Mouse (Mus musculus): Measurements from ENCODE around the gene Upf3a. TPM values are rescaled to one million over a fixed set of nuclear protein-coding genes. Genes with fewer than 3 reads are reported as not detected.
A peak's percentile ranks its signal among the peaks of the same experiment; 100 is the strongest.
"Not testable (repeated sequence)": the region's sequence is repeated elsewhere in the genome, so short reads cannot be mapped to it uniquely, and the experiment has no call there.

The Upf3a gene
- 33.7 and 35.2 TPM in 2 replicates for polyA plus RNA-seq (2014; fragmentation: Nextera tagmentation; extraction: Ambion mirVana)

DNA sequence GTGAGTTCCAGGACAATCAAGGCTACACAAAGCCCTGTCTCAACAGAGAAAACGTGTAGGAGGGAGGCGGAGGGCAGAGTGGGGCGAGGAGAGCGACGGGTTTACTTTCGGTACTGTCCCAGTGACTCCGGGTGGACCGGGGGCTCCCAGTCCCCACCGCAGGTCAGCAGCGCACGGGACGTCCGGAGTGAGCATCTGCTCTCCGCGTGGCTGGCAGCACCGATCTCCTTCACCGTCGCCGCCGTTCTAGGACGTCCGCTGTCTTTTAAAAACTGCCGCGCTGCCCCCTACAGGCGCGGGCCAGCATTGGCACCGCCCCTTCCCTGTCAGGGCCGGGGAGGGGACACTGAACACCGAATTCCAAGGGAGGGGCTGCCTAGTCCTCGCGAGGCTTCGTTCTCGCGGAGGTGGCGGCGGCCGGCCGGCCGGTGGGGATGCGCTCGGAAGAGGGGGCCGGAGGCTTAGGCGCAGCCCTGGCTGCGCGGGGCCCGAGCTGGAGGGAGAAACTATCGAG is at the start of gene Upf3a:
Gene Upf3a (plus strand): TSS at position 366 of the 514 bp plus-strand sequence.
- Histone ChIP-seq H3K27me3 (replicated peaks; ENCODE audit: control insufficient read depth, insufficient read depth, low read length) (no peaks in the 10 kb centered on the region), H3K9ac (ENCODE audit: low read length) (peak within 1 kb of the TSS; percentile 97)

DNA sequence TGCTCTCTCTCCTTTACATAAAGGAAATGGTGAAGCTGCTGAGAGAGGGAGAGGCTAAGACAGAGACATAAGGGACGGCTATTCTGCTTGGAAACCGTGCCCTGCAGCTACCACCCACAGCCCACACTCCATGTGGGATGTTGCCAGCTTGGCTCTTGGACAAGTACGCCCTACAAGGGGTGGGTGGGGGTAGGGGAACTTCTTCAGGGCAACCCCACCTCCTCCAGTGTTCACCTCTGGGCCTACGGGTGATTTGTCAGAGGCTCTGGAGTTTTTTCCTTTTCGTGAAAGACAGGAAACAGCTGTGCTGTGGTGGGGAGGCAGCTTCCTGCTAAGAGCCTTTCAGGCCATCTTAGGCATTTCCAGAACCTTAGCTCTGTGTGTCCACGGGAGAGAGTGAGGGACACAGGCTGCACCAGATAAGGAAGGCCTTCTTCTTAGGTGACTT is 45.1 kb upstream of the Upf3a start:
- Histone ChIP-seq H3K9ac (ENCODE audit: low read length) (no peak overlapping the region), H3K4me3 (ENCODE audit: low read depth, low read length) (no peak overlapping the region), H3K4me1 (ENCODE audit: control insufficient read depth, insufficient read depth, low read length) (no peaks in the 10 kb centered on the region), H3K36me3 (ENCODE audit: control insufficient read depth, insufficient read depth, low read length) (no peaks in the 10 kb centered on the region), H3K4me2 (ENCODE audit: low read length) (no peak overlapping the region), H3K27ac (ENCODE audit: low read depth, low read length) (no peak overlapping the region), H3K9me3 (replicated peaks; ENCODE audit: control insufficient read depth, low read length) (no peaks in the 10 kb centered on the region), H3K27me3 (replicated peaks; ENCODE audit: control insufficient read depth, insufficient read depth, low read length) (no peaks in the 10 kb centered on the region)
- DNase-seq (ENCODE audit: low spot score): no peak
- 46% methylated on average over 6 of the region's 6 CpGs for WGBS
- no peak for ATAC-seq

More for the DNA sequence above, at the start of gene Upf3a:
- DNase-seq (ENCODE audit: low spot score) (peak; percentile 98), ATAC-seq (peak; percentile 95)
- peak within 1 kb of the TSS; percentile 73 for H3K4me2 ChIP-seq (ENCODE audit: low read length)
- WGBS: under 1% methylated on average over 45 of the region's 47 CpGs
- peak within 1 kb of the TSS; percentile 98 for H3K27ac ChIP-seq (ENCODE audit: low read depth, low read length)
- H3K4me1 ChIP-seq (ENCODE audit: control insufficient read depth, insufficient read depth, low read length): peaks cover 10% of the 10 kb centered on the region; the same call in 1 of the 2 replicates
- peaks cover 42% of the 10 kb centered on the region for H3K36me3 ChIP-seq (ENCODE audit: control insufficient read depth, insufficient read depth, low read length)
- H3K9me3 ChIP-seq (replicated peaks; ENCODE audit: control insufficient read depth, low read length): no peaks in the 10 kb centered on the region
- peak within 1 kb of the TSS; percentile 64 for H3K4me3 ChIP-seq (ENCODE audit: low read depth, low read length)

- H3K4me2 ChIP-seq (ENCODE audit: low read length): no peak overlapping the region
- no peaks in the 10 kb centered on the region for H3K4me1 ChIP-seq (ENCODE audit: control insufficient read depth, insufficient read depth, low read length)
- no peak for ATAC-seq
- WGBS: 87% methylated on average over 7 of the region's 7 CpGs
- no peak overlapping the region for H3K9ac ChIP-seq (ENCODE audit: low read length)
- H3K4me3 ChIP-seq (ENCODE audit: low read depth, low read length): no peak overlapping the region
- no peak for DNase-seq (ENCODE audit: low spot score)
- H3K36me3 ChIP-seq (ENCODE audit: control insufficient read depth, insufficient read depth, low read length): no peaks in the 10 kb centered on the region
- no peaks in the 10 kb centered on the region for H3K9me3 ChIP-seq (replicated peaks; ENCODE audit: control insufficient read depth, low read length)
- H3K27me3 ChIP-seq (replicated peaks; ENCODE audit: control insufficient read depth, insufficient read depth, low read length): no peaks in the 10 kb centered on the region
- H3K27ac ChIP-seq (ENCODE audit: low read depth, low read length): no peak overlapping the region
Measured at GRCm38 (mm10) chr8:13740817-13741613, 44.4 kb upstream of the Upf3a start.

DNA sequence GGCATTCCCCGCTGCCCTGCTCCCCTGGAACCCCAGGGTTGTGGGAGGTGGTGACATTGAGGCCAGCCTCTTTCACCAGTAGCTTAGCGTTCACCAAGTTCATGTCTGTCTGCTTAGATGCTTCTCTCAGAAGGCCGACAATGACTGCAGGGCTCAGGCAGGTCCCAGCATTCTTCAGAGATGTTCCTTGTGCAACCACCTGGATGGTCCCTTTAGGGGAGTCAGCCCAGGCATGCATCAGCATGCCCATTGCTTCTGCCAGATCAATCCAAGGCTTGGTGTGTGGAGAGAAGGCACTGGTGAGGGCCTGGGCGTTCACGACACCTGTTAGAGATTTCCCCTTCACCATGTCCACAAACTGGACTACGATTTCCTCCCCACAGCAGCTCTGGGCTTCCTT is 39.2 kb upstream of the Upf3a start:
- H3K4me2 ChIP-seq (ENCODE audit: low read length); H3K9me3 ChIP-seq (replicated peaks; ENCODE audit: control insufficient read depth, low read length); H3K27ac ChIP-seq (ENCODE audit: low read depth, low read length); H3K9ac ChIP-seq (ENCODE audit: low read length); H3K4me1 ChIP-seq (ENCODE audit: control insufficient read depth, insufficient read depth, low read length); H3K36me3 ChIP-seq (ENCODE audit: control insufficient read depth, insufficient read depth, low read length); H3K4me3 ChIP-seq (ENCODE audit: low read depth, low read length); ATAC-seq; DNase-seq (ENCODE audit: low spot score); H3K27me3 ChIP-seq (replicated peaks; ENCODE audit: control insufficient read depth, insufficient read depth, low read length): not testable (repeated sequence)
- 97% methylated on average over 5 of the region's 6 CpGs for WGBS

DNA sequence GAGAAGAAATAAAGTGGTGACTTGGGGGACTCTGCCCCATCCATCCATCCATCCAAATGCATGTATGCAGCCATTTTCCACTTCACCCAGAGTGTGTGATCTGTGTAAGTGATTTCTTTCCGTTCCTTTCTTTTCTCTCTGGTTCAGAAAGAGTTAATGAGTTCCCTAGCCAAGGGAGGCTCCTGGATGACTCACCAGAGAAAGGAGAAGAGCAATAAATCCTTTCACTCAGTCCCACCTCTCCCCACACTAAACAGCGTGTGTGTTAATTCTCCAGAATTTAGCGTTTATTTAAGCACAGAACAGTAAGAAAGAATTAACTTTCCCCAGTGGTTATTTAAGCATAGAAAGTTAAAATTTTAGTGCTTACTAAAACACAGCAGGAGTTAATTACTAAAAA is 37.8 kb upstream of the Upf3a start:
- Histone ChIP-seq H3K4me1 (ENCODE audit: control insufficient read depth, insufficient read depth, low read length) (no peaks in the 10 kb centered on the region), H3K9ac (ENCODE audit: low read length) (no peak overlapping the region), H3K36me3 (ENCODE audit: control insufficient read depth, insufficient read depth, low read length) (no peaks in the 10 kb centered on the region), H3K27me3 (replicated peaks; ENCODE audit: control insufficient read depth, insufficient read depth, low read length) (no peaks in the 10 kb centered on the region), H3K4me3 (ENCODE audit: low read depth, low read length) (no peak overlapping the region), H3K27ac (ENCODE audit: low read depth, low read length) (no peak overlapping the region), H3K9me3 (replicated peaks; ENCODE audit: control insufficient read depth, low read length) (no peaks in the 10 kb centered on the region), H3K4me2 (ENCODE audit: low read length) (no peak overlapping the region)
- 28% methylated on average over 3 of the region's 3 CpGs for WGBS
- DNase-seq (ENCODE audit: low spot score) (no peak), ATAC-seq (no peak)

- DNase-seq (ENCODE audit: low spot score) (peak; percentile 85), ATAC-seq (no peak)
- Histone ChIP-seq H3K27me3 (replicated peaks; ENCODE audit: control insufficient read depth, insufficient read depth, low read length) (no peaks in the 10 kb centered on the region), H3K4me1 (ENCODE audit: control insufficient read depth, insufficient read depth, low read length) (peaks cover 8% of the 10 kb centered on the region), H3K27ac (ENCODE audit: low read depth, low read length) (no peak overlapping the region), H3K4me2 (ENCODE audit: low read length) (no peak overlapping the region), H3K4me3 (ENCODE audit: low read depth, low read length) (no peak overlapping the region), H3K36me3 (ENCODE audit: control insufficient read depth, insufficient read depth, low read length) (no peaks in the 10 kb centered on the region), H3K9me3 (replicated peaks; ENCODE audit: control insufficient read depth, low read length) (no peaks in the 10 kb centered on the region), H3K9ac (ENCODE audit: low read length) (no peak overlapping the region)
- WGBS: 23% methylated on average over 2 of the region's 2 CpGs
Measured at GRCm38 (mm10) chr8:13753680-13754079, 31.7 kb upstream of the Upf3a start.

GRCm38 (mm10) chr8:13756480-13756879 is 28.9 kb upstream of the Upf3a start:
- no peaks in the 10 kb centered on the region for H3K9me3 ChIP-seq (replicated peaks; ENCODE audit: control insufficient read depth, low read length)
- peaks cover 11% of the 10 kb centered on the region for H3K36me3 ChIP-seq (ENCODE audit: control insufficient read depth, insufficient read depth, low read length)
- H3K4me1 ChIP-seq (ENCODE audit: control insufficient read depth, insufficient read depth, low read length): peaks cover 13% of the 10 kb centered on the region
- whole genome bisulfite sequencing: 56% methylated on average over 7 of the region's 7 CpGs
- ATAC-seq: no peak
- H3K27ac ChIP-seq (ENCODE audit: low read depth, low read length): no peak overlapping the region
- peak overlapping the region; percentile 59; the same call in 1 of the 2 replicates for H3K4me2 ChIP-seq (ENCODE audit: low read length)
- H3K4me3 ChIP-seq (ENCODE audit: low read depth, low read length): no peak overlapping the region; the same call in 1 of the 2 replicates
- H3K9ac ChIP-seq (ENCODE audit: low read length): 0 out of 2 replicates have a peak overlapping the region, but pooled peaks have one; percentile 35
- H3K27me3 ChIP-seq (replicated peaks; ENCODE audit: control insufficient read depth, insufficient read depth, low read length): no peaks in the 10 kb centered on the region
- peak; percentile 4 for DNase-seq (ENCODE audit: low spot score)

GRCm38 (mm10) chr8:13756982-13757804 is 28.2 kb upstream of the Upf3a start, which contains the start of gene Cdc16:
TSS of gene Cdc16 (plus strand) at chr8:13757676.
- WGBS: 9% methylated on average over 40 of the region's 40 CpGs
- Histone ChIP-seq H3K9me3 (replicated peaks; ENCODE audit: control insufficient read depth, low read length) (no peaks in the 10 kb centered on the region), H3K4me2 (ENCODE audit: low read length) (peak within 1 kb of the TSS; percentile 59), H3K4me3 (ENCODE audit: low read depth, low read length) (peak within 1 kb of the TSS; percentile 100), H3K9ac (ENCODE audit: low read length) (peak within 1 kb of the TSS; percentile 93), H3K4me1 (ENCODE audit: control insufficient read depth, insufficient read depth, low read length) (peaks cover 13% of the 10 kb centered on the region), H3K36me3 (ENCODE audit: control insufficient read depth, insufficient read depth, low read length) (peaks cover 16% of the 10 kb centered on the region), H3K27ac (ENCODE audit: low read depth, low read length) (peak within 1 kb of the TSS; percentile 68), H3K27me3 (replicated peaks; ENCODE audit: control insufficient read depth, insufficient read depth, low read length) (no peaks in the 10 kb centered on the region)
- peak; percentile 93 for DNase-seq (ENCODE audit: low spot score)
- ATAC-seq: peak; percentile 97
